Mouse (Mus musculus) gastrocnemius, postnatal 10 days (tissue): ENCODE measurements around the gene Cdc42. TPM values are rescaled to one million over a fixed set of nuclear protein-coding genes. Genes with fewer than 3 reads are reported as not detected.

Experiments used
- DNase-seq: peaks from one replicate; pipeline ENCODE4 v3.0.0; 2021; ENCODE audit warnings: mixed read lengths
- total RNA-seq, 2 experiments: library from RNA; stranded (reverse); gene quantifications; 2 replicates each; pipeline ENCODE4 v1.2.3; 2021

The Cdc42 gene
- total RNA-seq, 2 experiments from 2014 or later, result 256 to 266 TPM

DNA sequence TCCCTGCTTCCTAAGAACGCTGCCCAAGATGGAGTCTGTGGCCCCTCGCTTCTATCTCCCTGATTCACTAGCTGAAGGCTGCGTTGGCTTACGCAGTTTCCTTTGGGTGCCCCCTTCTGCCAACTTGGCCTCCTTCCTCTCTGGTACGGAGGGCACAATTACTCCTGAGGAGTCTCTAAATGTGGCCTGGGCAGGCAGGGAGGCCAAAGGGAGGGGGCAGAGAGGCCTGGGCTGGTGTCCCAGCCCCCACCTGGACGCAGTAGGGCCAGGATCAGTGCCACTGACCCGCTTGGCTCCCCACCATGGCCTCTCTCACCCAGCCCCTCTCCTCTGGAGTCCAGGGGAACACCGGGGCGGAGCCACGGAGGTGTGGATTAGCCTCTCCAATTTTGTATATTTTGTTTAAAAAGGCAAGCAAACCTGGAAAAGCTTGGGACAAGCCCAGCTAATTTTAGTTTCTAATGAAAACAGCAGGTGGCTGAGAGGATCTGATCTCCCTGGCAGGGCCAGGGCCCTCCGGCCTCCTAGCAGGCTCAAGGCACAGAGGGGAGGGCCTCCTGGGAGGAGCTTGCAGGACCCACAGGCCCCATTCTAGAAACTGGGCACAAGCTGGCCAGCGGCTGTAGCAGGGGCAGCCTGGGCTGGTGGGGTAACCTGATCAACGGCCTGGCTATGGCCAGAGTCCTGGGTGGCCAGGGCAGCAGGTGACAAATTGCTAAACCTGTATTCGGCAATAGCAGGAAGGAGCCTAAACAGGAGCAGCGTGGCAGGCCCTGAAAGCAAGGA, 71.5 kb downstream of the Cdc42 start:
- peak; percentile 35 for DNase-seq

DNA sequence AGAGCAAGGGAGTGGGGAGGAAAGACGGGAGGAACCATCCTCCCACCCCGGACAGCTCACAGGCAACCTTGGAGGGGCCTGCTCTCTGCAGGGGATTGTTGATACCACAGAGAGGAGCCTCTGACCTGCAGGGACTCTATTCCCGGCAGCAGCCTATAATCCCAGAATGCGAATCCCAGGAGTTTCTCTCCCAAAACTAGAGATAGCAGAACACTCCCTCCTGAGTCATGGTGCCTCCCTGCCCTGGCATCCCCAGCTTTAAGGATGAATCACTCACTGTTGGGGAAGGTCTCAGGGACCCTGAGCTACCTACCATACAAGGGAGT, 74.2 kb downstream of the Cdc42 start:
- no peak for DNase-seq

DNA sequence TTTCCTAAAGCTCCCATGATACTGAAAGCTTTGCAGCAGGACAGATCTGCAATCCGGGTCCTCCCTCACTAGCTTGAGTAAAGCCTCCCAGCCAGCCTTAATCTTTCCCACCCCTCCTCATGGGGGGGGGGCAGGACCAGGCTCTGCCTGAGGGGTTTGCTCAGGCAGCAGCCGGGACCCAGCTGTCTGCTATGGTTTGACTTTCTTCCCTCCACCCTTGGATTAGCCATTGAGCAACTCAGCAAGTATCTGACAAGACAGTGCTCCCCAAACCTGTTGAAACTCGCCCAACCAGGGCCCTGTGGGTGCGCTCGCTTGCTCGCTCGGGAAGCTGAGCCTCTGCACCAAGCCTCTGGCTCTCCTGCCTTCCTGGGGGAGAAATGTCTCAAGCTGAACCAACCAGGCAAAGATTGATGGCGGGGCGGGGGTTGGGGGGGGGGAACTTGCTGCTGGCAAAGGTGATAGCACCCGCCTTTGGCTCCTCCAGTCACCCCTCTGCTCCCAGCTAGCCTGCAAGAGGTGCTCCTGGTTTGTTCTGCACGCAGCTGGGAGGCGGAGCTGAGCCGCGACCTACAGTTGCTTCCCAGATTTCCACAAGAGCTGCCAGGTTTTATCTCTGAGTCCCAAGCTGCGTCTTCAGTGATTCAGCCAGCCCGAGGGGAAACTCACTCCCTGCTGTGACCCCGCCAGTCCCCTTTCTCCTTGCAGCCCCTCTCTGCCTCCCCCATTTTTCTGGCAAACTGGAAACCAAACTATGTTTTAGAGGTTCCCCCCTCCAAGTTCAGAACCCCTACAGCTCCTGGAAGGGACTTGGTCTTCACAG, 74.7 kb downstream of the Cdc42 start:
- DNase-seq, result no peak

DNA sequence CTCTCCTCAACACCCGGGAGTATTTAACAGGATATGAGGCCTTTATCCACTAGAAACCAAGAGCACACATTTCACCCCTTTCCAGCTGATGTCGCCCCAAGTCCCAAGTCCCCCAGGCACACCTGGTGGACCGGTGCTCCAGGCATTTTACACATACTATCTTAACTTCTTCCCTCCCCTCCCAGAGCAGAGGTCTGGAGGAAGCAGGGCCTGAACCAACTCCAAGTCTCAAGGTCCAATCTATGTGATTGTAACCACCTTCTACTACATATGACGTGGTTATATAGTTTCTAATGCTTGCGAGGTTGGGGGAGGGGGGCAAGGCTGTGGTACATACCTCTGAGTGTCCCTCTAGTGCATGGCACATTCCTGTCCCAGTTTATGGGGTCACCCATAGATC, 75.4 kb downstream of the Cdc42 start:
- no peak for DNase-seq

DNA sequence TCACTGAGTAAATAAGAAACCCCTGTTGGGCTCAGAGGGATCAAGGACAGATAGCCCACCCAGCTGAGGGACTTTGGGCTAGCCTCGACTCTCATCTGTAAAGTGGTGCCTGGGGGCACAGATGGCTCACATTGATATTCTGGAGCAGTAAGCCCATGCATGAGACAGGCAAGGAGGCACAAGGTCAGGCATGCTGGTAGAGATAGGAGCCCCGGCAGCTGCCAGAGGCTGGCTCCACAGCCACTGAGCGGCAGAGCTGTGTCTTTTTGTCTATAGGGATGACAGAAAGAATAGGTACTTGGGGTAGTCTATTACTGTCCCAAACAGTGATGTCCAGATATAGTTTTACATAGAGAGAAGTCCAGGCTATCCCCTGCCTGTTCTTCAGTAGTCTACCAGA, 76.2 kb downstream of the Cdc42 start:
- no peak for DNase-seq

DNA sequence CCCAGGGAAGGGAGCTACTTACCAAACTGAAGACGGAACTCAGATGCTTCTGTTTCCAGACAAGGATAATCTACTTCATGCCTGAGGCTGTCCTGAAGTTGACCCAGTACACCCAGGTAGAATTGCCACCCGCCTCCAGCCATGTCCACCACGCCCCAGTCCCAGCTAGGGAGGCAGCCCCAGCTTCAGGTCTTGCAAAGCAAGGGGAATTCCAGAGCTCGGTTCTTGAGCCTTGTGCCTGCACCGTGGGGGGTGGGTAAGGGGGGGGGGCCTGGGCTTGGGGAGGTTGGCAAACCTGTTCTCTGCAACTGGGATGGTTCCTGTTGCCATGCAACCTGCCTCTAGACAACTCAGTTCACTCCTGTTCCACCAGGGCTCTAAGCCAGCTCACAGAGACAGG, 78.2 kb downstream of the Cdc42 start:
- no peak for DNase-seq

DNA sequence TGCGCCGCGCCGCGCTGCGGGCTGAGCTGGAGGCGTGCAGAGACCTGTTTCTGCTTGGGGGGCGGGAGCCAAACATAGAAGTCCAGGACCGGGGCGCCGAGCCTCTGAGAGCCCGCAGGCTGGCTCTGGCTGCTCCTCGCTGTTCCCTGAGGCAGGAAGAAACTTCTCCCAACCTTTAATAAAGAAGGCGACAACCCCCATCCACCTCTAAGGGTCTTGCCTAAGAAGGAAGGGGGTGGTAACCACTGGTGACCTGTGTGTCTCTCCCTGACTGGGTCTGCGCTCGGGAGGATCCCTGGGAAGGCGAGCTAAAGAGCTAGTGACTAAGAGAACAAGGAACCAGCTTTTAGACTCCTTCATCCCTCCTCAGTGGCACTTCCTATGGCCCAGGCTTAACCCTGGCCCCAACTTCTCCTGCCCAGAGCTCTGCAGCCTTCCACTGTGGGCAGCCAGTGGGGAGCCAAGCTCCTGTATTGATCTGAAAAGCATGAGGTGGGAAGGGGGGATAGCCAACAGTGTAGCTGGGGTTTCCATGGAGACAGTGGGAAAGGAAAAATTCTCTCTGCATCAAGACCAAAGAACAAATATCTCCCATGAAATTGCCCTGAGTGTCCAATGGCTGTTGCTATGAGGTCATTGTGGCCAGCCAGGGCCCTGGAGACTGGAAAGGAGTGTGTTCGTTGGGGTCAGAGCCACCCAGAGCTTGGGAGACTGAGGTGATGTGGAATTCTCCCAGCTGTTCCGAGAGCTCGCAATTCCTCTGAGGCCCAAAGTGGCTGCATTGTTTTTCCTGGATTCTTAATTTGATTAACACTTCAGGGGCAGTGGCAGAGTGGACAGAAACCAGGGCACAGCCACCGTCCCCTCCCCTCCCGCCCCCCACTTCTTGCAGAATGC, 79.1 kb downstream of the Cdc42 start:
- DNase-seq, result no peak

DNA sequence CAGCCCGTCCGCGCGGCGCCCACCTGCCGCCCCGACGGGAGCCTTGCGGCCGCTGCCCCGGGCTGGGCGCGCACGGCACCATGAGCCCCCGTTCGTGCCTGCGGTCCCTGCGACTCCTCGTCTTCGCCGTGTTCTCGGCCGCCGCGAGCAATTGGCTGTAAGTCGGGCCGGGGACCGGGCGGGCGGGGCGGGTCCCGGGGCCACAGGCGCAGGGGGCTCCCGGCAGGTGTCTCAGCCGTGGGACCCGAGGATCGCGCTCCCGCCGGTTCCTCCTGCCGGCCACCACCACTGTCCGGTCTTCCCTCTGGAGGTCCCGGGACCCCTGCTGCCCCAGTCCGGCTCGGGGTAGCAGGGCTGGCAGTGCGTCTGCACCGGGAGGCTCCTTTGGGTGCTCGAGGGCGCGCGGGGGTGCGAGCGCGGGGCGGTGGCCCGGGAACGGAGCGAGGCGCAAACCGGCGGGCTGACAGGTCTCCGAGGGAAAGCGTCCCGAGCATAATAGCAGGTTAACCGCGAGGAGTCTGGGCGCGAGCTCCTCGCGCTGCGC, 79.8 kb downstream of the Cdc42 start:
- peak; percentile 28 for DNase-seq

DNA sequence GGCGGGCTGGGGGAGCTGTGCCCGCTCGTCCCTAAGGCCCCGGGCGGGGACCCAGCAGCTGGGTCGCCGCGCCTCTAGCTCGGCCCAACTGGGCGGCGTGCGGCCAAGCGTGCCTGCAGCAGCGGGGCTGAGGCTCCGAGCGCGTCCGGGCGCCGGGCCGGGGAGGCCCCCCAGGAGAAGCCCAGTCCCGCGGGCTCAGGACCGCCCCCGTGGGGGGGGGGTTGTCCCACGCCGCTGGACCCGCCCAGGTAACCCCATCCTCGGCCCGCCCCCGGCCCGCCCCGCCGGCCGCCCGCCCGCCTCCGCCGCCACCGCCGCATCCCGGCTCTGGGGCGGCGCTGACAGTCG, 80.4 kb downstream of the Cdc42 start, which contains the start of gene Wnt4:
Gene Wnt4 (plus strand): TSS at position 324 of the 348 bp plus-strand sequence.
- DNase-seq, result peak; percentile 81

DNA sequence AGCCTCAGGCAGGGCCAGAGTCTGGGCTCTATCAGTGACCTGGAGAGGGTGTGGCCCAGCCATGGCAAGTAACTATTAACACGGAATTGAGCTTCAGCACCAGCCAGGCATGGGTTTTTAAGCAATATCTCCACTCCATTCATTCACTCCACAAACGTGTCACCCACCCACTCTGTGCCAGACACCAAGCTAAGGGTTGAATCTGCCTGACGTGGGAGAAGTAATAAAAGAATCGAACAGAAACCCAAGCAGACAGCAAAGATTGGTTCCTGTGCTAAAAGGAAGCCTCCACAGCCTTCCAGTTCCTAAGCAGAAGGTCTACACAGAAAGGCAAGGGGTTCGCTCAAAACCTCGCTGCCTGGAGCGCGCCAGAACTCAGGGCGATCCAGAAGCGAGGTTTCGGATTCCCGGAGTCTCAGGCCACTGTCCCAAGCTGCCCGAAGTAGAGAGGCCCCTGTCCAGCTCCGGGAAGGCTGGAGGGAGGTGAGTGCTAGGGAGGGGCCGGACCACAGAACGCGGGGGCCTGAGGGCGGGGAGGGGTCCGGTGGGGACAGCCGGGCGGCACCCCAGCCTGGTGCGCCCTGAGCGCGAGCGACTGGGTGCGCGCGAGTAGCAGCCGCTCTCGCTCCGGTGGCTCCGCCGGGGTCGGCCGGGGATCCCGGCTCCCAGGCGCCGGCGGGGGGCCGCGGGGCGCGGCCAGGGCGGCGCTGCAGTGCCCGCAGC, 80.9 kb downstream of the Cdc42 start:
- DNase-seq, result no peak

DNA sequence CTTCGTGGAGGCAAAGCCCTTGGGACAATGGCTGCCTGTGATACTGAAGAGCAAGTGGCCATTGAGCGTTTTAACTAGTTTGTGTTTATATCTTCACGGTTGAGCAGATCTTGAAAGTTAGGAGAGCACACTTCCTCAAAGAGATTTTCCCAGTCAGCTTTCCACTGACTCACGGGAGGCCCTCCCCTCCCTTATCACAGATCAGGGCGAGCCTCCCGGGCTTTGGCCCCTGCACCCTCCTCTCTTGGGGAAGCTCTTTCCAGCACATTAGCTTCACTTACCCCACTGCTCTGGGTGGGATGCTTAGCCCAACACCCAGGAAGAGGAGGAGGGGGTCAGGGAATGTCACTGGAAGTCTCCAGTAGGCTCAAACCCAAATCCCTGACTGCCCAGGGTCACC, 83.2 kb downstream of the Cdc42 start:
- no peak for DNase-seq

DNA sequence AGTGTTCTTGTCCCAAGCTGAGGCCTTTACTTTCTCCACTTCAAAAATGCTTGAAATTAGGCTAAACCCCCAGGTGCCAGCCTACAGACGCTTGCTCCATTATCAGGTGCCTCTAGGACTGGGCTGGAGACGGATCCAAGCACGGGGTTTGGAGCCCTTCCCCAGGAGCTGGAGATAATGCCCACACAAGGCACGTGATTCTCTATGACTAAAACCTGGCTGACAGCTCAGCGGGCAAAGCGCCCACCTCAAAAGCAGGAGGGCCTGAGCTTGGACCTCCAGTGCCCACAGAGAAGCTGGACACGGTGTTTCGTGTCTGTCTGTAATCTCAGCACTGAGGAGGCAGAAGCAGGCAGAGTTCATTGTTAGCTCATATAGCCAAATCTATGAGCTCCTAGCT, 85.7 kb downstream of the Cdc42 start:
- DNase-seq, result no peak

Other genes starting within 250 kb of the Cdc42 start
- gene Wnt4, start 80.2 kb downstream of the Cdc42 start, total RNA-seq, result 10 to 100 TPM; 15.9 to 17.2 TPM
- gene Cela3a, start 52.1 kb upstream of the Cdc42 start, total RNA-seq, result not detected
- gene Cela3b, start 72.8 kb upstream of the Cdc42 start, total RNA-seq, result not detected
- not detected for gene 1700013G24Rik, start 95.6 kb upstream of the Cdc42 start, total RNA-seq
- gene Hspg2, start 111.0 kb upstream of the Cdc42 start, total RNA-seq, result 100 to 1,000 TPM; 256 to 295 TPM
- not detected for gene Ldlrad2, start 216.8 kb upstream of the Cdc42 start, total RNA-seq
- gene Usp48, start 236.0 kb upstream of the Cdc42 start, total RNA-seq, result 10 to 100 TPM; 26.4 to 44.1 TPM